Mouse (Mus musculus) cerebellum, postnatal 25 days (tissue): ENCODE measurements around the gene Slc25a26.

Source experiments
- DNase-seq, 2 experiments: peaks; one replicate each; pipeline ENCODE4 v3.0.0; 2021; ENCODE audit warnings: mixed read lengths in 2 of 2

Slc25a26 gene

DNA sequence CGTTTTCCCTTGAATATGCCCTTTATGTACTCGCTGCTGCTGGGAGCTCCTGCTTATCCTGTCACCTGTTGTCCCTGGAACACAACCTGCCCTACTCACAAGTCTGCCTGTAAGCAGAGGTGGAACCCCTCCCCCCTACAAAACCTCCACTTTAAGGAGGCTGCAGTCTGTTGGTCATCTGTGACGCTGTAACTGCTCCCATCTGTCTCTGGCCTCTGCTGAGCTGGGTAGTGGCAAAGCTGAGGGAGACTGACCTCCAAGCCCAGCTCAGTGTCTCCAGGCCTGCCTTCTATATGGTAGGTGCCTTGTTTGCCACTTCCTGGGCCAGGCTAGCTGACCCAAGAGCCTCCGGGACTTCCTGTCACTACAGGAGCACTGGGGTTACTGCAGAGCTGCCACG lies 101.7 kb downstream of the Slc25a26 start:
- DNase-seq, result no peak

DNA sequence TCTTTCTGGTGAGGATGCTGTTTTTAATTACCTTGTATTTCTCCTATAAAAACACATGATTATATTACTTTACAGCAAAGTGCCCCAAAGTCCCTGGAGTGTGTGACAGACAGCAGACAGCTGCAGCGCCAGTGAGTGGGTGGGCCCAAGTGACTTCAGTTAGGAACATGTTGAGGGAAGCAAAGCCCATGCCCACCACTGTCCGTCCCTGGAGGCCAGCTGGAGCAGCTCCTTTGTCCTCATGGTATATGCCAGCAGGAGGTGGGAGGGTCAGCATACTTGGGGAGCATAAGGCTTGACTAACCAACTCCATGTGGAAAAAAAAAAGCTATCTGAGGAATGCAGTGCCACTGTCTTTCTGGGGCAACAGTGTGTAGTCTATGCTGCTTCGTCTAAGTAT lies 103.9 kb downstream of the Slc25a26 start:
- DNase-seq, result no peak

DNA sequence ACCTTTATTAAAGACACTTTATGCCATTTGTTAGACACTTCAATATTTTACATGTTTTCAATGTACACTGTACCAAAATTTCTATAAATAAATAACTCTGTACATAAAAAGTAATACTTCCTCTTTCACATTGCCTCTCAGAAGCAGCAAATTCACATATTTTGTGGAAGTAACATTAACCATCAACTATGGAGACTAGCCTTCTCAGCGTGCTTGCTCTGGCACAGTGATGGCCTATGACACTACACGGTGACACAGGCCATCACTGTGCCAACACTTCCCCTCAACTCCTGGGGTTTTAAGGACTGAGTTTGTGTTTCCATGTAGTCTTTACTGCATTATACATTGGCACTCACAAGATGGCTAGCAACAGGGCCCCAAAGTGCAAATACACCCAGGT lies 104.4 kb downstream of the Slc25a26 start:
- DNase-seq, result no peak

DNA sequence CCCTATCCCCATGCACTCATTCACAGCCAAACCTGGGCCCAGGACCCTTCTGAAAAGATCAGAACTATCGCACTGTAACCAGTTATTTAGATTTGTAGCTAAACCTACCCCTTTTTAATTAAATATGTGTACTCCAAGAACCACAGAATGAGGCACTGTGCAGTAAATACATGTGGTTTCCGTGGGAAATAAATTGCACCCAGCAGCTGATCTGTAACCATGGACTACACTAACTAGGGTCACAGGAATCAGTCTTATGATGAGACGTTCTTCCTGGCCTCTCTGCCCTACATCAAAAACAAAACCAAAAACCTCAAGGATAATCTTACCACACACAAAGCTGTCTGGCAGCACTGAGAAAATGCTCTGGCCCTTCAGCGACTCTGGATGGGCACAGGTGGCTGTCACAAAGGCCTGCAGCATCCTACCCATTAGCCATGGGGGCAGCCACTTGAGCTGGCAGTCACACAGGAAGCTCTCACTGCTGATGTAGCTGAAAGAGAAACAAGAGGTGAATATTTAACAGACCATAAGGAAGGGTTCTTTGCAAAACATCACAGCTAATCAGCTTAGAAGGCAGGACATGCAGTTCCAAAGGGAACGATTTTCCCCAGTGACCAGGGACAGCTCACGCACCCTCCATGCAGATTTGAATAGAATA lies 113.2 kb downstream of the Slc25a26 start:
- no peak for DNase-seq

DNA sequence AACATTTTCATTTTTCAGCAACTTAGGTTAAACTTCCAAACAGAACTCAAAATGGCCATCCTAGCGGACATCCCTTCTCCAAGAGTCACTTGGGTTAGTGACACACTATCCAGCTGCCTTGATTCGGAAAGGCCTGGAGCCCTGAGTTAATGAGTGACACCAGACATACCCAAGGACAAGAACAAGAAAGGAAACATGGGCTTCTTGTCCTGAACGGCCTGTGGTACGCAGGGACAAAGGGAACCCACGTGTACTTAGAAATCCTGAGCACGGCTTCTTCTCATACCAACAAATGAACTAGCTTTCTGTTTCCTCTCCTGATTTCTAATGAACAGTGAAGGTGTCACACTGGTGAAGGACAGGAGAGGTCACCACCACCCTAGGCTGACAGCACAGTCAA lies 114.2 kb downstream of the Slc25a26 start:
- no peak for DNase-seq

DNA sequence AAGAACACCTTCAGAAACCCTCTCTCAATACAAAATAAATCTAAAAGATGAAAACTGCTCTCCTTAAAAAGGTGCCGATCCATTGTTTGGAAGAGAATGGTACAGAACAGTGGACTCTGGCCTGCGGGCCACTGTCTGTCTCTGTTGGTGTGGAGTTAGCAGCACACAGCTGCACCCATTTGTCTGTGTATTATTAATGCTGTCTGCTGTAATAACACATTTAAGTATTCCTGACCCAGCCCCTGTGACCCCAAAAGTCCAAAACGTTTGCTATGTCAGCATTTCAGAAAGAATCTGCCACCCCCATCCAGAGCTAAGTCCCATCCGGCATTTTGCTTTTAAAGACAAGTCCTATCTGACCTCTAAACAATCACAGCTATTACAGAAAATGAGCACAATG lies 115.8 kb downstream of the Slc25a26 start:
- DNase-seq, result no peak

DNA sequence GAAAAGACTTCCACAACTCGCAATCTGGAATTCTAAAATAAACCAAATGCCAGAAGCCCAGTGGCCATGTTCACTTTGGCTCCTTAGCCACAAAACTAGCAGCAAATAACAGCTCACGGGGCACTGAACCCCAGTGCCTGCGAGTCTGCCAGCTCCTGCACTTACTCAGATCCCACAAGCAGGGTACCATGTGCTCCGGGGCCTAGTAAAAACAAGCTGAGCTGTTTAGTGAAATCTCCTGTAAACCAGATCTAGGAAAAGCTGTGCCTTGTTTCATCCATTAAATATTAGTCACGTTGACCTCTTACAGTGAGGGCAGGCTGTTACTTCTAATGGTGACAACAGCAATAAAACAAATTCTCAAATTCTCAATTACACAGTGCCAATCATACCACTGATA lies 118.5 kb downstream of the Slc25a26 start:
- no peak for DNase-seq

DNA sequence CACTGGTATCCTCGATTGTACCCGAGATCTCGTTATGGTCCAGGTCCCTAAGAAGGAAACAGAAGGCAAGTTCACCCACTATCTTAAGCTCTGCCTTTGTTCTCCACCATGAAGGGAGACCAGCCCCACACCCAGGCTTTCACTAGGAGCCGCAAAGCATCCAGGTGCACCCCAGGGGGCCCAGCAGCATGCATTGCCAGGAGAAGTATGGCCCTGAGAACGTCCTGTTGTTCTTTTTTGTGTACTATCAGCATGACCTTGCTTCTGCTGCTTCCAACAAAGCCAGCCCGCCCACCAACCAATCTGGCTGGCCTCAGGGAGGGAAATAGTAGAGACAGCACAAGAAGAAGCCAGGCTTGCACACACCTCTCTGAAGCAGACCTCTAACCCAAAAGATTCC lies 120.2 kb downstream of the Slc25a26 start:
- no peak for DNase-seq

DNA sequence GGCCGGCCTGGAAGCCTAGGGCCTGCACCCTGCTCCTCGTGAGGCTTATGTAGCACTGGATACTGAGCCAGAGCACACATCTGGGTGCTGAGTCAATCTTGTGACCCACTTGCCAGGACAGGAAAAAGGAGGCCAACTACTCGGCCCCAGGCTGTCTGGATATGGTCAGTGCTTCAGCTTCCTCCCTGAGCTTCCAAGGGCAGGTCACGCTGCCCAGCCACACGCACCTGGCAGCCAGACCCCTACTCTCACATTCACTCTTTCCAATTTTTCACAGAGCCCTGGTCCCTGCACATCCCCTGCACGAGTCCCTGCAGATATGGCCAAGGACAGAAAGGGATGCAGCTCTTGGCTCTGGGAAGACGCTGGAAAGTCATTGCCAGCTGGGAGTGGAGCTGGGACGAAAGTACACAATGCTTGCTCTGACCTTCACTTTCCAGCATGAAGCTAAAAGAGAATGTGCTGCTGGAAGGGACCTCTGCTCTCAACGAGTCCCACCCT lies 120.7 kb downstream of the Slc25a26 start:
- DNase-seq, result no peak

DNA sequence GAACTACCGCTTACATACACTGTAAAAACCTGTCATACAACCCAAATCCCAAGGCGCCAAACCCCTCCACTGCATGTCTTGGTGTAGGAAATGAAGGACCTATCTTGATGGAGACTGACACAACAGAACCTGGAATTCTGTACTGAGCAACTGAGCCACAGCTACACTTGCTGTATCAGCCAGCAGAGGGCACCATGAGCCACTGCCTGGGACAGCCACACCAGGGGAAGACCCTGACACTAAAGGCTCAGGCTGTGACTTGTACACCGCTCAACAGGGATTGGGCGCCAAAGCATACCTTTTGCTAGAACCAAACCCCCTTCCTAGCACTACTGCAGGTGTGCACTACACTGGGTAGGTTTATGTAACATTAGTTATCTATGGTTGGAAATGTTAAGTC lies 122.9 kb downstream of the Slc25a26 start:
- peak; percentile 79 to 88 for DNase-seq

DNA sequence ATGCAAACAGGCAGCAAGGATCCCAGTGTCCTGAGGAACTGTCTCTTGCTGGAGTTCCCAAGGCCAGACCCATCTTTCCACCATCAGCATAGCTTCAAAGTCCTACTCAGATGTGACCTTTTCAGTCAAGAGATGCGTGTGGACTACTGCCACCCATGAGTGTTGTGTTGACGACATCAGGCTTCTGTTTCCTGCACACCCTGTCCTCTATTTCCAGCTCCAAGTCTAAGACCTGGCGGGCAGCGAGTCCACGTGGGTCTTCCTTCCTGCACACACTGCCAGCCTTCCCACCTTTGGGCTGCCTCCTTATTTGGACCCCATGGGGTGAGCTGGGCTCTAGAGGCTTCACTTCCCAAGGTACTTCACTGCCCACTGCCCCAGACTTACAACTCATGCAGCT lies 124.4 kb downstream of the Slc25a26 start:
- no peak for DNase-seq

DNA sequence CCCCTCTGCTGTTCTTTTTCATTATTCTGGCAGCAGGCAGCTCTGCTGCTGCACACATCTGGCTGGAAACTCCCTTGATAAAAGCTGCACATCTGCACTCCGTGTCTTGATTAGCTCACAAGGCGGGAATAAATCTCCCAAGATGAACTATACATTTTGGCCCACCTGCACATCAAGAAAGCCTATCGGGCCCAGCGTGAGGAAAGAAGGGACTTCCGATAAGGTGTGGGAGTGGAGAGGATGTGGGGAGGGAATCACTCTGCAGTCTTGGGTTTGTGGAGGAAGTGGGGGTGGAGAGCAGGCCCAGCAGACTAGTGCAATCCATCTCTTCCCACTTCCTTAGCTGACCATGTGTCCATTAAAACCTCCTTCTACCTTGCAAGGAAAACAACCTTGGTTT lies 125.8 kb downstream of the Slc25a26 start:
- no peak for DNase-seq

DNA sequence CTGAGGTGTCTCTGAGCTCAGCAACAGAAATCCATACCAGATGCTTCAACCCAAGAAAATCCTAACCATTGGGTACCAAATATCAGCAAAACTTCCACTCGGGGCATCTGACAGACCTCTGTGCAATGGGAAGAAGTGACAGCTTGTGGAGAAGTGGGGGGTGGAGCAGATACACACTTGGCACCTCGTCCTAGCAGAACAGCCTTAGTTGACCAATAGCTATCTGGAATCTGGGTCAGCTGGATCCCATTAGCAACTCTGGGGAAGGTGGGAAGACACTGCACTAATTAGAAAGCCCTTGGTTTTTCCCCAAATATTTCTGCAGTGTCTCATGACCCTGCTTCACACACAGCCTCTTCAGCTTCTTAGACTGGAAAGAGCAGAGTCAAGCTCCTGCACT lies 126.7 kb downstream of the Slc25a26 start:
- DNase-seq, result peak; percentile 52 to 60

DNA sequence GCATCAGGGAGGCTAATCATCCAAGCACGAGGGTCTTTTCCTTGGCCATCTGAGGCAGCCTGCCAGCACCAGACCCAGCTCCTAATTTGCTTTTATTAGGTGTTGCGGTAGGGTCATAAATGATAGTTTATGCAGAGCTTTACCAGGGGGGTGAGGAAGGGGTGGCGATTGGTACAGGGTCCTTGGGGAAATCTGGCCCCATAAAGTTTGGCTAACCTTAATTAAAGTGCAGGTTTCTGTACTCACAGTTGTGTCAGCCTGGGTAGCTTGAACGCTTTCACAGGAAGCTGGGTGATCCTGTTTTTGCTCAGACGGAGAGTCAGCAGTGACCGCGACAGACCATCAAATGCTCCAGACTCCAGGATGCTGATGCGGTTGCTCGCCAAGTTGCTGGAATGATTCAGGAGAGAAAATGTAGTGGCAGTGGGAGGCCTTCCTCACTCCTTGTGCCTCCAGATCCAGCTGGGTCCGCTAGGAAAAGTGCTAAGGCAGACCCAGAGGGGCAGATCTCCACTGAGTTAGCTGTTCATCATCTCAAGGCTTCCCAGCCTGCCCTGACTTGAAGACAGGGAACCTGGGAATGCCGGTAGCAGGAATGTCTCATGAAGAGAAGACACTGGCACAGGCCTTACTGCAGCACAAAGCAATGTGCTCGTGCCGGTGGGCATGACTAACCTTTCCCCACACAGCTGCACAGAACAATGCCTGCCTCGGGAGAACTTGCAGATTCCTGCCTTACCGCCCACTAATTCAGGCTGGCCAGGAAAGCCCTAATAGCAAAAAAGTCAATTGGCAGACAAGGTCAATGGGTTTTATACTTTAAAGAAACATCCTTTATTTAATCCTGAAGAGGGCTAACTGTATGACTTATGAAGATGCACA lies 127.8 kb downstream of the Slc25a26 start:
- DNase-seq, result peak; percentile 30 to 42

DNA sequence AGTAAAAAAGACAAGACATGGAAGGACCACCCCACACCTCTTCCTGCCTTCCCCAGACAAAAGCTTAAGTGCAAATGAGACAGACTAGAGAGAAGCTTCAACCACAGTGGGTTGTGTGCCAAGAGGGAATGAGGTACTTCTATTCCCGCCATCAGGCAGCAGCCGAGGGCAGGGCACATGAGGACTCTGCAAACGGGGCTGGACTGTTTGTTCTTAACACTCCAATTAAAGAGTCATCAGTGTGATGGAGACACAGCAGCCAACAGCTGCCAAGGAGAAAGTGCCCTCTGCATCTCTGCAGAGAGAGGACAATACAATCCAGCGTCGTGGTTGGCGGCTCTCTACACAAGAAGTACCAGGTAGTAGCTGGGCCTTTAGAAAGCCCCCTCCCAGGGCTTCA lies 128.7 kb downstream of the Slc25a26 start:
- no peak for DNase-seq

DNA sequence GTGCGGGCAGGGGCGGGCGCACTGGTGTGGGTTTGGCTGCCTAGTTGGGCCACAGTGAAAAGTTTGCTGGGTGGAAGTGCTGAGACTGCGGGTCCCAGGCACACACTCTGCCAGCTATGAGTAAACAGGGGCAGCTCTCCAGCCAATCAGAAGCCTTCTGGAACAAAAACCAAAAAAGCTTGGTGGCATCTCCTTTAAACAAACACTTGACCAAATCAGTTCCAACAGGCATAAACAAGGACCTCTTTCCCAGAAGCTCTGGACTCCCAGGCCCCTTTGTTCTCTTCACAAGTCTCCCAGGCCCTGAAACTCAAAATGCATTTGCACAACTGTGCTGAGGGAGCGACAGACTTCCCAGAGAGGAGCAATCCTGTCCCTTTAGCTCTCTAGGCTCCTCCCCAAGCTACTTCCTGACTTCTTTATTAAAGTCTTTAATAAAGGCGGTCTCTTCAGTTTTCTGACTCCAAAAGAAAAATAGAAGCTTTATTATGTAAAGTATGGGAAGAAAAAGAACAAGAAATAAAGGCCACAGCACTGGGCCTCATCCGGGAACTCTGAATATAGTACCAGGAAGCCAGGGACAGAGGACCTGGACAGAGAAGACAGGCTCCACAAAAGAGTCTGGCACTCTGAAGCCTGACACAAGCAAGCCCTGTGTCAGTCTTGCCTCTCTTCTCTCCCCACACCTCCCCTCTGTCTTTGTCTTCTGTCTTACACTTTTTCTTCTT lies 131.1 kb downstream of the Slc25a26 start:
- DNase-seq, result peak in 1 of 2 experiments; percentile 37

DNA sequence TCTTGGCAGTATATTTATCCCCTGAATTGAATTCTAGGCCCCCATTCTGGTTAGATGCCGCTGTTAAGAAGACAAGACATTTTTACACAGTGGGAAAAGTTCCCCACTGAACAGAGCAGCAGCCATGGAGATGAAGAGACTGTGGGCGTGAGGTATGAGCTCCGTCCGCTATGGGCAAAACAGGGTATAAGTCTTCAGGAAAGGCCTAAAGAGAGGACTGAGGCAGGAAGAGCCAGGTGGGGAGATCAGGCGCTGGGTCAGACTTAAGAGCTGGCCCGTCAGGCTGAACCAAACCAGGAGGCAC lies 131.6 kb downstream of the Slc25a26 start:
- DNase-seq, result no peak

DNA sequence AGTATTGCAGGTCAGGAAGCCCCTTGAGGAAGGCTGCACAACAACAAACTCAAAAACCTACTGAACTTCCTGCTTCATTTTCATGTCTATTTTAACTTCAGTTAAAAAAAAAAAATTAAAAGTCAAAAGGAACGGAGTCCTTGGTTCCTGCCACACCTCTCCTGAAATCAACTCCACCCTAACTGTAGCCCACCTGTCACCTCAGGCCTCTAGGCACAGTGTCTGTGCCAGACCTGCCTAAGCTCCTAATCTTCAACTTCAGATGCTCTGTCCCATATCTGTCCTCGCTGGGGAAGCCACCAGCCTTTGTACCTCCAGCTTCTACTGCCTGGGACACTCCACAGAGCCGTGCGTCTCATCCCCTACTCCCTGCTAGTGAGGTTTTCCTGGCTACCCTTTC lies 134.1 kb downstream of the Slc25a26 start:
- no peak for DNase-seq

DNA sequence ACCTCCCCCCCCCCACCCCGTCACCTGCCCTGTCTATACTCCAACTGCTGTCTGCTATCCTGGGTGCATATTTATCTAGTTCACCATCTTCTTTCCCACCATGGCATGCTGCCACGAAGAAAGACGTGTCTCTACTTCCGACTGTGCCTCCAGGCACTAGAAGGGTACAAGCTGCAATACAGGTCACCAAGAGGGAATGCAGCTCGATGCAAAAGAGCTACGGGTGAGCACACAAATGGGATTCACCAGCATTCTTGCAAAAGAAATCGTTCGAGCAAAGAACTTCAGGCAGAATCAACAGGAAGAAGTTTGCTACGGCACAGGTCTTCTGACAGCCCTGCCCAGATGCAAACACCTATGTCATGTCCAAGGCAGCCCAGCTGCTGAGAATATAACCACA lies 134.6 kb downstream of the Slc25a26 start:
- DNase-seq, result no peak

DNA sequence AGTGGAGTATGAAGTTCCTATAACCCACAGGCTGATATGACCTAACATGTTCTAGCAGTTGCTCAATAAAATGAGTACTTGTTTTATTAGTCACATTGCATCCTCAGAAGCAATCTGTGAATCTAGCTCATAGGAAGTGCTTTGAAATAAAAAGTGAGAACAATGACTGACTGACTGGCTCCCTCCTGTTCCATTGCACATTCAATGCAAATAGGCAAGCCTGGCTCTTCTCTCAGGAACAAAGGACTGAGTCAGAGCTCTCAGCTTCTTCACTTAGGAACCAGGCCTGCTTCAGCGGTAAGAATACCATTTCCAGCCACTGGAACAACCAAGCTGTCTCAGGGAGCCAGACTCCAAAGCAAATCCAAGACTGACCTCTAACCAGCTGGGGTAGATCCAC lies 135.2 kb downstream of the Slc25a26 start:
- no peak for DNase-seq

DNA sequence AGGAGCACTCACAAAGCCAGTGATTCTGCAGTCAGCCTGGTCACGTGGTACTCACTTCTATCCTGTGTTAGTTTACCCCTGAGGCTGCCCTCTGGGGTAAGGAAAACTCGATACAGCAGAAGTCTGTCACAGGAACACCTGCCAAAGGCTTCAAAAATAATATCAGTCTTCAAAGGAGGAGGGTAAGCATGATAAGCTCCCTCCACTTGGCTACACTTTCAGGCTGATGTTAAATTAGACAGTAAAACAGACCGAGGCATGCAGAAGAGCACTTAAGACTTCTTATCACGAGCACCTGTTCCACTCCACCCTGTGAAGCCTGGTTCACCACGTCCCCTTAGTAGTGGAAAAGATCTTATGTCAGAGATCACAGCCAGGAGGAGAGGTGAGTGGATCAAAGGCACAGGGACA lies 136.9 kb downstream of the Slc25a26 start:
- no peak for DNase-seq

DNA sequence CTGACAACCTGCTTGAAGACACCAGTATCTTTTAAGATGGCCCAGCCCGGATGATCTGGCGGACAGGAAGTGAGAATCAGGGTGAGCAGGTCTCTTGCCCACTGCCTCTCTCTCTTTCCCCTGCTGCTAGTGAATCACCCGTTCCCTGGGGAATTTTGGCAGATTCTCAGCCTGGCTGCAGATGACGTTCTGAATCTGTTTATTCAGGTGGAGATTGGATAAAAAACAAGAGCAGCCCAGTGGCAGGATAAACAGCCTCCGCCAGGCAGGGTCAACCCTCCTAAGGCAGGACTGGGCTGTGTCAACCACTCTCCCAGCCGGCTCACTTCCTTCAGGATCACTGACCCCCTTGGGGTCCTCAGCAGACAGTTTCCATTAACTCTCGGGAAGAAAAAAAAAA lies 140.2 kb downstream of the Slc25a26 start:
- DNase-seq, result peak; percentile 72 to 76

DNA sequence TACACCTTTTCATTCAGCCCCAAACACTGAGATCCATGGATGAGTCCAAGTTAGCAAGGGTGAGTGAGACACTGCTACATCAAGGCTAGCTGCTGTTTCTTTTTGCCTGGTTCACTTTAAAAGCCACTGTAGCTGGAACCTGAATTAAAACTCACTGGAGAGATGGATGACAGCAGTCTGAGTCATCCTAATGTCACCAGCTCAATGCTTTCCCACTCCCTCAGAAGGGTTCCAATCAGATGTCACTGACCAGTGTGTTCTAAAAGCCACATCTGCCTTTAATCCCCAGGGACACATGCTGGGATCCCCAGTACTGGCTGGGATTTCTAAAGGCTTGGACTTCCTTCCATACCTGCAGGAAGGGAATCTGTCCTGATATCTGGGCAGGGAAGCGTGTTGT lies 141.9 kb downstream of the Slc25a26 start:
- DNase-seq, result no peak

DNA sequence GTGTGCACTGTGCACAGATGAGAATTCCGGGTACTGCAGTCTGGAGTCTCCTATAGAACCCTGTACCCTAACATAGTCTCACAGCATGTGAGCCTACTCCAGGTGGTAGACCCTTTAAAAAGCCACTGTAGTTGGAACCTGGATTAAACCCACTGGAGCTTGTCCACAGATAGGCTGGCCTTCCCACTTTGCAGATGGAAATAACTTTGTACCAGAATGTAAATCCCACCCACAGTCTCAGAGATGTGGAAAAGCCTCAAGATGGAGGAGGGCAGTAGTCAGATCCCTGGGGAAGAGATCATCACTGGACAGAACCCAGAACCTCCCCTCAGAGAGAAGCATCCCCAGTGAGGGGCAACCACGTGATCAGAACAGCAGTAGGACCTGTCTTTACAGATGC lies 143.9 kb downstream of the Slc25a26 start:
- DNase-seq, result no peak
